Mouse (Mus musculus) lung, embryonic 16.5 days (tissue): Measurements from ENCODE around the gene Tspan15. TPM values are rescaled to one million over a fixed set of nuclear protein-coding genes. Genes with fewer than 3 reads are reported as not detected.

ENCODE experiments used
- ATAC-seq: fragments of 200-750 bp; cut with Nextera tagmentation; 2 replicates; pipeline ENCODE4 v1.8.0; 2017; ENCODE audit warnings: low read depth, mild to moderate bottlenecking, moderate library complexity
- H3K27ac ChIP-seq: fragments of 300-500 bp; sonication (generic); 2 replicates; pipeline ENCODE4 v1.5.1; 2014; ENCODE audit warnings: mild to moderate bottlenecking, control low read depth, low read length
- H3K27me3 ChIP-seq: fragments of 300-500 bp; sonication (generic); 2 replicates; pipeline ENCODE4 v1.6.1; 2014; ENCODE audit warnings: low read depth, low read length, mixed read lengths; ENCODE audit not compliant: control insufficient read depth, insufficient read depth
- H3K36me3 ChIP-seq: fragments of 300-500 bp; sonication (generic); 2 replicates; pipeline ENCODE4 v1.6.1; 2014; ENCODE audit warnings: low read length; ENCODE audit not compliant: control insufficient read depth, insufficient read depth
- H3K4me1 ChIP-seq: fragments of 300-500 bp; sonication (generic); replicated peaks from 2 replicates; pipeline ENCODE4 v1.6.1; 2014; ENCODE audit warnings: low read length, mixed read lengths; ENCODE audit not compliant: control insufficient read depth, insufficient read depth
- H3K4me2 ChIP-seq: fragments of 300-500 bp; sonication (generic); 2 replicates; pipeline ENCODE4 v1.6.1; 2014; ENCODE audit warnings: low read depth, low read length, control low read depth
- H3K4me3 ChIP-seq: fragments of 300-500 bp; sonication (generic); 2 replicates; pipeline ENCODE4 v1.5.1; 2014; ENCODE audit warnings: mild to moderate bottlenecking, low read length, control low read depth
- H3K9ac ChIP-seq: fragments of 300-500 bp; sonication (generic); 2 replicates; pipeline ENCODE4 v1.6.1; 2014; ENCODE audit warnings: low read length, control low read depth
- H3K9me3 ChIP-seq: fragments of 300-500 bp; sonication (generic); 2 replicates; pipeline ENCODE4 v1.6.1; 2016; ENCODE audit warnings: low read length; ENCODE audit not compliant: control insufficient read depth
- WGBS: fragments of 180-500 bp; shearing (Covaris S2); extraction: QIAGEN DNeasy Blood & Tissue Kit; methylation state at CpG from one replicate; pipeline ENCODE4 v1.1.7; 2014; 5-methylcytosine and 5-hydroxymethylcytosine counted together
- polyA plus RNA-seq: library from polyadenylated mRNA; unstranded; fragments of >200 nt; fragmentation: Nextera tagmentation; extraction: Ambion mirVana; gene quantifications from 2 replicates; pipeline ENCODE4 v1.2.1, GENCODE M21; 2015

Tspan15 gene
- polyA plus RNA-seq, 1 experiment from 2014 or later = 96.1 TPM

- H3K4me3 ChIP-seq = no peak overlapping the region
- WGBS = 40% methylated on average over 9 of the region's 9 CpGs
Measured at GRCm38 (mm10) chr10:62173941-62174448, 57.1 kb downstream of the Tspan15 start.

GRCm38 (mm10) chr10:62172841-62173553 lies 58.1 kb downstream of the Tspan15 start:
- H3K4me1 ChIP-seq = no peaks in the 10 kb centered on the region; the same call in 1 of the 2 replicates
- H3K4me3 ChIP-seq = no peak overlapping the region
- H3K9ac ChIP-seq = no peak overlapping the region
- H3K27ac ChIP-seq = 0 out of 2 replicates have a peak overlapping the region, but pooled peaks have one; percentile 28
- no peak overlapping the region for H3K4me2 ChIP-seq
- 7% methylated on average over 9 of the region's 9 CpGs for whole genome bisulfite sequencing
- no peaks in the 10 kb centered on the region for H3K36me3 ChIP-seq
- no peaks in the 10 kb centered on the region for H3K9me3 ChIP-seq
- peak; percentile 12; the same call in 1 of the 2 replicates for ATAC-seq
- no peaks in the 10 kb centered on the region for H3K27me3 ChIP-seq

More at GRCm38 (mm10) chr10:62173941-62174448, 57.1 kb downstream of the Tspan15 start:
- no peak for ATAC-seq
- Histone ChIP-seq H3K4me2 (no peak overlapping the region), H3K9ac (no peak overlapping the region), H3K9me3 (no peaks in the 10 kb centered on the region), H3K27me3 (no peaks in the 10 kb centered on the region), H3K36me3 (no peaks in the 10 kb centered on the region), H3K4me1 (no peaks in the 10 kb centered on the region; the same call in 1 of the 2 replicates), H3K27ac (no peak overlapping the region)

GRCm38 (mm10) chr10:62162410-62162809 lies 68.6 kb downstream of the Tspan15 start:
- 41% methylated on average over 10 of the region's 10 CpGs for WGBS
- no peaks in the 10 kb centered on the region for H3K27me3 ChIP-seq
- no peaks in the 10 kb centered on the region for H3K4me1 ChIP-seq
- no peak overlapping the region for H3K9ac ChIP-seq
- no peaks in the 10 kb centered on the region for H3K9me3 ChIP-seq
- no peak for ATAC-seq
- no peak overlapping the region for H3K4me2 ChIP-seq
- no peak overlapping the region for H3K4me3 ChIP-seq
- H3K36me3 ChIP-seq = no peaks in the 10 kb centered on the region
- no peak overlapping the region for H3K27ac ChIP-seq

- no peak overlapping the region for H3K27ac ChIP-seq
- no peak overlapping the region for H3K9ac ChIP-seq
- ATAC-seq = no peak
- no peaks in the 10 kb centered on the region for H3K4me1 ChIP-seq
- H3K4me2 ChIP-seq = no peak overlapping the region
- no peaks in the 10 kb centered on the region for H3K27me3 ChIP-seq
- WGBS = 49% methylated on average over 7 of the region's 7 CpGs
- no peaks in the 10 kb centered on the region for H3K9me3 ChIP-seq
- H3K4me3 ChIP-seq = no peak overlapping the region
- H3K36me3 ChIP-seq = no peaks in the 10 kb centered on the region
Measured at GRCm38 (mm10) chr10:62149929-62150328, 81.1 kb downstream of the Tspan15 start.

GRCm38 (mm10) chr10:62147466-62148248 lies 83.4 kb downstream of the Tspan15 start:
- Histone ChIP-seq H3K4me2 (no peak overlapping the region), H3K9ac (no peak overlapping the region), H3K27me3 (no peaks in the 10 kb centered on the region), H3K4me3 (no peak overlapping the region), H3K4me1 (no peaks in the 10 kb centered on the region), H3K27ac (no peak overlapping the region), H3K36me3 (no peaks in the 10 kb centered on the region), H3K9me3 (no peaks in the 10 kb centered on the region)
- ATAC-seq = no peak
- 49% methylated on average over 12 of the region's 12 CpGs for WGBS

- H3K9ac ChIP-seq = no peak overlapping the region
- H3K4me3 ChIP-seq = no peak overlapping the region
- whole genome bisulfite sequencing = 64% methylated on average over 5 of the region's 5 CpGs
- H3K27ac ChIP-seq = no peak overlapping the region
- H3K9me3 ChIP-seq = no peaks in the 10 kb centered on the region
- no peaks in the 10 kb centered on the region for H3K36me3 ChIP-seq
- H3K27me3 ChIP-seq = no peaks in the 10 kb centered on the region
- no peak overlapping the region for H3K4me2 ChIP-seq
- no peaks in the 10 kb centered on the region for H3K4me1 ChIP-seq
- no peak for ATAC-seq
Measured at GRCm38 (mm10) chr10:62145957-62146356, 85.1 kb downstream of the Tspan15 start.

GRCm38 (mm10) chr10:62143820-62144219 lies 87.2 kb downstream of the Tspan15 start, which contains the start of gene Fam241b:
TSS of gene Fam241b (minus strand) at chr10:62143920.
- Histone ChIP-seq H3K9ac (no peak within 1 kb of the TSS), H3K4me3 (no peak within 1 kb of the TSS)
- WGBS = 45% methylated on average over 8 of the region's 8 CpGs

GRCm38 (mm10) chr10:62138040-62138439 lies 93.0 kb downstream of the Tspan15 start:
- H3K27me3 ChIP-seq = peaks cover 41% of the 10 kb centered on the region
- 11% methylated on average over 3 of the region's 3 CpGs for WGBS
- ATAC-seq = no peak

More at GRCm38 (mm10) chr10:62143820-62144219, 87.2 kb downstream of the Tspan15 start, which contains the start of gene Fam241b:
- H3K27ac ChIP-seq = no peak within 1 kb of the TSS
- no peaks in the 10 kb centered on the region for H3K27me3 ChIP-seq
- H3K36me3 ChIP-seq = no peaks in the 10 kb centered on the region
- H3K4me2 ChIP-seq = no peak within 1 kb of the TSS
- ATAC-seq = no peak
- H3K9me3 ChIP-seq = no peaks in the 10 kb centered on the region
- no peaks in the 10 kb centered on the region for H3K4me1 ChIP-seq

GRCm38 (mm10) chr10:62137150-62137549 lies 93.9 kb downstream of the Tspan15 start:
- Histone ChIP-seq H3K9me3 (no peaks in the 10 kb centered on the region), H3K4me2 (no peak overlapping the region), H3K27ac (no peak overlapping the region), H3K36me3 (no peaks in the 10 kb centered on the region), H3K4me3 (no peak overlapping the region), H3K27me3 (peaks cover 50% of the 10 kb centered on the region), H3K9ac (no peak overlapping the region), H3K4me1 (peaks cover 5% of the 10 kb centered on the region; the same call in 1 of the 2 replicates)
- 11% methylated on average over 4 of the region's 4 CpGs for WGBS
- ATAC-seq = no peak

More at GRCm38 (mm10) chr10:62138040-62138439, 93.0 kb downstream of the Tspan15 start:
- Histone ChIP-seq H3K4me3 (no peak overlapping the region), H3K27ac (no peak overlapping the region), H3K36me3 (no peaks in the 10 kb centered on the region), H3K4me2 (no peak overlapping the region), H3K9ac (no peak overlapping the region), H3K9me3 (no peaks in the 10 kb centered on the region), H3K4me1 (no peaks in the 10 kb centered on the region; the same call in 1 of the 2 replicates)
